12 mouse cellular contexts compared by ENCODE assay signal in genomic region chr7:64360586-64360945, GRCm38 (mm10). TPM values are rescaled to one million over a fixed set of nuclear protein-coding genes. Genes with fewer than 3 reads are reported as not detected.
A peak's percentile ranks its signal among the peaks of the same experiment; 100 is the strongest.
DNase-seq lines count a peak whose midpoint lies in the region; ATAC-seq lines count a peak whose summit lies in the region.
"Had no signal": no experiment of that assay in that cellular context is flagged by ENCODE, and none has a peak within 500 bp of the region (broad histone marks: within the 10 kb centered on the region; RNA-seq: fewer than 3 reads in every experiment).

No protein-coding gene starts in this region.

- H3K4me3 ChIP-seq in hindbrain, embryonic 15.5 days, result no peak overlapping the region
- no peak overlapping the region for H3K4me3 ChIP-seq in limb, embryonic 13.5 days
- no peak overlapping the region for H3K4me3 ChIP-seq in heart, embryonic 11.5 days (ENCODE audit: low read depth, low read length)
- H3K4me3 ChIP-seq: lung, embryonic 15.5 days had no signal

- H3K9me3 ChIP-seq in hindbrain, embryonic 15.5 days, result no peaks in the 10 kb centered on the region
- H3K9me3 ChIP-seq in limb, embryonic 13.5 days, result no peaks in the 10 kb centered on the region
- H3K9me3 ChIP-seq in heart, embryonic 11.5 days (replicated peaks; ENCODE audit: control insufficient read depth, low read length), result no peaks in the 10 kb centered on the region
- H3K9me3 ChIP-seq: lung, embryonic 15.5 days had no signal

- H3K27ac ChIP-seq in hindbrain, embryonic 15.5 days (replicated peaks), result peak overlapping the region; percentile 62; the same call in 1 of the 2 replicates
- H3K27ac ChIP-seq in limb, embryonic 13.5 days, result peak overlapping the region; percentile 80
- H3K27ac ChIP-seq in heart, embryonic 11.5 days (ENCODE audit: low read depth, low read length), result no peak overlapping the region
- H3K27ac ChIP-seq: lung, embryonic 15.5 days had no signal

- H3K36me3 ChIP-seq in hindbrain, embryonic 15.5 days, result peaks cover 36% of the 10 kb centered on the region
- peaks cover 88% of the 10 kb centered on the region for H3K36me3 ChIP-seq in limb, embryonic 13.5 days
- peaks cover 20% of the 10 kb centered on the region for H3K36me3 ChIP-seq in heart, embryonic 11.5 days (ENCODE audit: control insufficient read depth, insufficient read depth, low read length)

- ATAC-seq in hindbrain, embryonic 15.5 days (ENCODE audit: low FRiP score, low read depth), result peak; percentile 76
- peak; percentile 71 for ATAC-seq in limb, embryonic 13.5 days (ENCODE audit: low FRiP score, low read depth)
- no peak for ATAC-seq in erythroblast, adult 5-6 weeks (replicated peaks; ENCODE audit: low FRiP score, poor library complexity, severe bottlenecking)
- ATAC-seq in heart, embryonic 11.5 days (replicated peaks; ENCODE audit: insufficient number of reproducible peaks, low FRiP score, low TSS enrichment), result no peak

- H3K9ac ChIP-seq in hindbrain, embryonic 15.5 days, result no peak overlapping the region
- no peak overlapping the region for H3K9ac ChIP-seq in limb, embryonic 13.5 days
- no peak overlapping the region for H3K9ac ChIP-seq in heart, embryonic 11.5 days (ENCODE audit: low read depth, low read length)
- H3K9ac ChIP-seq: lung, embryonic 15.5 days had no signal

- no peaks in the 10 kb centered on the region for H3K27me3 ChIP-seq in hindbrain, embryonic 15.5 days
- no peaks in the 10 kb centered on the region for H3K27me3 ChIP-seq in limb, embryonic 13.5 days
- H3K27me3 ChIP-seq in heart, embryonic 11.5 days (ENCODE audit: control insufficient read depth, insufficient read depth, low read length), result no peaks in the 10 kb centered on the region
- H3K27me3 ChIP-seq: lung, embryonic 15.5 days had no signal

- no peak overlapping the region for H3K4me2 ChIP-seq in hindbrain, embryonic 15.5 days
- no peak overlapping the region for H3K4me2 ChIP-seq in limb, embryonic 13.5 days (replicated peaks)
- H3K4me2 ChIP-seq in heart, embryonic 11.5 days, result no peak overlapping the region
- H3K4me2 ChIP-seq: lung, embryonic 15.5 days had no signal

- DNase-seq in left cerebral cortex, adult 11 months (ENCODE audit: low spot score), result peak; percentile 40
- DNase-seq in left cerebral cortex, postnatal 4 days, result no peak
- DNase-seq in brain, adult 2 months (ENCODE audit: low read depth, low spot score), result peak; percentile 89
- DNase-seq in adrenal gland, postnatal 14 days, result no peak
- DNase-seq: adrenal gland, adult 2 months; heart, adult 18-20 months; kidney, adult 2 months had no signal

- intact Hi-C loops in left cerebral cortex, postnatal 4 days (cut with DNase I), result no loop called here

- WGBS in hindbrain, embryonic 15.5 days, result 56% methylated on average over 3 of the region's 3 CpGs
- 80% methylated on average over 3 of the region's 3 CpGs for WGBS in limb, embryonic 13.5 days
- WGBS in heart, embryonic 11.5 days (ENCODE audit: insufficient replicate concordance), result 58% methylated on average over 3 of the region's 3 CpGs

- H3K4me1 ChIP-seq in hindbrain, embryonic 15.5 days (replicated peaks), result no peaks in the 10 kb centered on the region
- no peaks in the 10 kb centered on the region for H3K4me1 ChIP-seq in limb, embryonic 13.5 days
- no peaks in the 10 kb centered on the region for H3K4me1 ChIP-seq in heart, embryonic 11.5 days (ENCODE audit: control insufficient read depth, insufficient read depth, low read length)
- H3K4me1 ChIP-seq: lung, embryonic 15.5 days had no signal

RNA-seq across cellular contexts. Expression of gene Fan1, which starts 13.3 kb away (rescaled TPM):
- total RNA-seq in left cerebral cortex, postnatal 4 days (2021), result 1 to 10 TPM; 8.4 to 9.6 TPM
- 5.4 and 7.1 TPM in 2 replicates for polyA plus RNA-seq in hindbrain, embryonic 15.5 days (2015; fragmentation: Nextera tagmentation; extraction: Ambion mirVana)
- polyA plus RNA-seq in limb, embryonic 13.5 days (2015; fragmentation: Nextera tagmentation; extraction: Ambion mirVana), result 10.4 and 10.7 TPM in 2 replicates
- total RNA-seq in adrenal gland, postnatal 14 days (2021), result 7.5 and 9.8 TPM in 2 replicates
- 0.42 and 2.3 TPM in 2 replicates for total RNA-seq in erythroblast, adult 5-6 weeks (2015; ENCODE audit: low replicate concordance)
- 1.3 and 3.2 TPM in 2 replicates for total RNA-seq in erythroblast, adult 5-6 weeks (2017; ENCODE audit: low replicate concordance)
- polyA plus RNA-seq in heart, embryonic 11.5 days (2014; fragmentation: Nextera tagmentation; extraction: Ambion mirVana), result 4.1 and 6.0 TPM in 2 replicates

RNA-seq across cellular contexts. Expression of gene Mphosph10, which starts 31.5 kb away (rescaled TPM):
- 10 to 100 TPM; 15.0 to 17.9 TPM for total RNA-seq in left cerebral cortex, postnatal 4 days (2021)
- 22.7 and 25.0 TPM in 2 replicates for polyA plus RNA-seq in hindbrain, embryonic 15.5 days (2015; fragmentation: Nextera tagmentation; extraction: Ambion mirVana)
- polyA plus RNA-seq in limb, embryonic 13.5 days (2015; fragmentation: Nextera tagmentation; extraction: Ambion mirVana), result 47.9 and 50.3 TPM in 2 replicates
- 29.0 and 29.2 TPM in 2 replicates for total RNA-seq in adrenal gland, postnatal 14 days (2021)
- total RNA-seq in erythroblast, adult 5-6 weeks (2015; ENCODE audit: low replicate concordance), result 22.1 and 23.2 TPM in 2 replicates
- 20.4 and 24.9 TPM in 2 replicates for total RNA-seq in erythroblast, adult 5-6 weeks (2017; ENCODE audit: low replicate concordance)
- 31.2 and 33.0 TPM in 2 replicates for polyA plus RNA-seq in heart, embryonic 11.5 days (2014; fragmentation: Nextera tagmentation; extraction: Ambion mirVana)

RNA-seq across cellular contexts. Expression of gene Mcee, which starts 31.8 kb away (rescaled TPM):
- 10 to 100 TPM; 21.4 to 25.6 TPM for total RNA-seq in left cerebral cortex, postnatal 4 days (2021)
- polyA plus RNA-seq in hindbrain, embryonic 15.5 days (2015; fragmentation: Nextera tagmentation; extraction: Ambion mirVana), result 46.7 and 56.4 TPM in 2 replicates
- polyA plus RNA-seq in limb, embryonic 13.5 days (2015; fragmentation: Nextera tagmentation; extraction: Ambion mirVana), result 52.8 and 57.4 TPM in 2 replicates
- total RNA-seq in adrenal gland, postnatal 14 days (2021), result 151 and 154 TPM in 2 replicates
- total RNA-seq in erythroblast, adult 5-6 weeks (2015; ENCODE audit: low replicate concordance), result 18.4 and 49.0 TPM in 2 replicates
- total RNA-seq in erythroblast, adult 5-6 weeks (2017; ENCODE audit: low replicate concordance), result 32.8 and 38.4 TPM in 2 replicates
- 89.5 and 91.5 TPM in 2 replicates for polyA plus RNA-seq in heart, embryonic 11.5 days (2014; fragmentation: Nextera tagmentation; extraction: Ambion mirVana)

Comparison
In these comparisons a context has a peak if more than half of its experiments do, and no peak if none do; other contexts are left out.
1. DNase-seq: peak in left cerebral cortex, adult 11 months (single experiment) and brain, adult 2 months (single experiment); none in left cerebral cortex, postnatal 4 days (single experiment) and adrenal gland, postnatal 14 days (single experiment).
2. ATAC-seq: peak in hindbrain, embryonic 15.5 days (single experiment) and limb, embryonic 13.5 days (single experiment); none in erythroblast, adult 5-6 weeks (single experiment) and heart, embryonic 11.5 days (single experiment).